Mouse (Mus musculus): ENCODE results near the gene Zfp2. TPM values are rescaled to one million over a fixed set of nuclear protein-coding genes. Genes with fewer than 3 reads are reported as not detected.

The Zfp2 gene
- polyA plus RNA-seq, 1 experiment from 2014 or later: 5.6 TPM

- H3K4me2 ChIP-seq: peak overlapping the region; percentile 90
- no peaks in the 10 kb centered on the region for H3K9me3 ChIP-seq (replicated peaks)
- ATAC-seq (replicated peaks; ENCODE audit: insufficient number of reproducible peaks, insufficient read depth, low FRiP score, low read depth): peak; percentile 50; the same call in 1 of the 2 replicates
- peaks cover 25% of the 10 kb centered on the region for H3K4me1 ChIP-seq (replicated peaks)
- no peak overlapping the region for H3K27ac ChIP-seq
- under 1% methylated on average over 71 of the region's 72 CpGs for WGBS
- H3K36me3 ChIP-seq: no peaks in the 10 kb centered on the region
- H3K27me3 ChIP-seq: peaks cover 61% of the 10 kb centered on the region
- peak overlapping the region; percentile 15; the same call in 1 of the 2 replicates for H3K9ac ChIP-seq
- peak overlapping the region; percentile 51 for H3K4me3 ChIP-seq
These were observed 64.9 kb downstream of the Zfp2 start for GRCm38 (mm10) chr11:50850989-50851601.

- Histone ChIP-seq H3K4me1 (replicated peaks) (peaks cover 25% of the 10 kb centered on the region), H3K9ac (peak within 1 kb of the TSS; percentile 15; the same call in 1 of the 2 replicates), H3K4me2 (peak within 1 kb of the TSS; percentile 90), H3K27ac (no peak within 1 kb of the TSS), H3K27me3 (peaks cover 61% of the 10 kb centered on the region), H3K4me3 (peak within 1 kb of the TSS; percentile 51), H3K9me3 (replicated peaks) (no peaks in the 10 kb centered on the region), H3K36me3 (no peaks in the 10 kb centered on the region)
- ATAC-seq (replicated peaks; ENCODE audit: insufficient number of reproducible peaks, insufficient read depth, low FRiP score, low read depth): no peak
- 4% methylated on average over 11 of the region's 11 CpGs for WGBS
These were observed 65.7 kb downstream of the Zfp2 start, which contains the start of gene Grm6 for GRCm38 (mm10) chr11:50850177-50850735. Grm6 (plus strand) TSS chr11:50850685.

GRCm38 (mm10) chr11:50849310-50849709, 66.7 kb downstream of the Zfp2 start:
- Histone ChIP-seq H3K27ac (no peak overlapping the region), H3K36me3 (no peaks in the 10 kb centered on the region), H3K4me2 (peak overlapping the region; percentile 90; the same call in 1 of the 2 replicates), H3K9me3 (replicated peaks) (no peaks in the 10 kb centered on the region), H3K9ac (no peak overlapping the region), H3K27me3 (peaks cover 61% of the 10 kb centered on the region), H3K4me3 (no peak overlapping the region), H3K4me1 (replicated peaks) (peaks cover 25% of the 10 kb centered on the region)
- ATAC-seq (replicated peaks; ENCODE audit: insufficient number of reproducible peaks, insufficient read depth, low FRiP score, low read depth): no peak
- WGBS: 3% methylated on average over 10 of the region's 10 CpGs

Other genes starting within 250 kb of the Zfp2 start
- gene Zfp354c, start 88.4 kb downstream of the Zfp2 start, polyA plus RNA-seq (2015; fragmentation: Nextera tagmentation; extraction: Ambion mirVana): 11.5 and 14.1 TPM in 2 replicates
- gene Zfp879, start 74.6 kb downstream of the Zfp2 start, polyA plus RNA-seq (2015; fragmentation: Nextera tagmentation; extraction: Ambion mirVana): 0.40 and 0.49 TPM in 2 replicates
- 0.03 and 0.21 TPM in 2 replicates for gene Grm6, start 65.5 kb downstream of the Zfp2 start, polyA plus RNA-seq (2015; fragmentation: Nextera tagmentation; extraction: Ambion mirVana)
- gene Zfp454, start 28.5 kb downstream of the Zfp2 start, polyA plus RNA-seq (2015; fragmentation: Nextera tagmentation; extraction: Ambion mirVana): 2.4 and 2.8 TPM in 2 replicates
- 0.87 and 1.0 TPM in 2 replicates for gene Zfp354b, start 15.5 kb upstream of the Zfp2 start, polyA plus RNA-seq (2015; fragmentation: Nextera tagmentation; extraction: Ambion mirVana)
- not detected in 2 replicates for gene 4933414I15Rik, start 27.6 kb upstream of the Zfp2 start, polyA plus RNA-seq (2015; fragmentation: Nextera tagmentation; extraction: Ambion mirVana)
- gene Prop1, start 37.6 kb upstream of the Zfp2 start, polyA plus RNA-seq (2015; fragmentation: Nextera tagmentation; extraction: Ambion mirVana): not detected in 2 replicates
- gene Olfr1378, start 50.4 kb upstream of the Zfp2 start, polyA plus RNA-seq (2015; fragmentation: Nextera tagmentation; extraction: Ambion mirVana): not detected in 2 replicates
- not detected in 2 replicates for gene Olfr1377, start 65.8 kb upstream of the Zfp2 start, polyA plus RNA-seq (2015; fragmentation: Nextera tagmentation; extraction: Ambion mirVana)
- not detected in 2 replicates for gene Olfr51, start 87.4 kb upstream of the Zfp2 start, polyA plus RNA-seq (2015; fragmentation: Nextera tagmentation; extraction: Ambion mirVana)
- gene Olfr54, start 98.1 kb upstream of the Zfp2 start, polyA plus RNA-seq (2015; fragmentation: Nextera tagmentation; extraction: Ambion mirVana): not detected in 2 replicates
- gene Olfr1375, start 131.9 kb upstream of the Zfp2 start, polyA plus RNA-seq (2015; fragmentation: Nextera tagmentation; extraction: Ambion mirVana): not detected in 2 replicates
- 5.6 and 5.9 TPM in 2 replicates for gene Zfp354a, start 143.1 kb upstream of the Zfp2 start, polyA plus RNA-seq (2015; fragmentation: Nextera tagmentation; extraction: Ambion mirVana)

Data from heart, embryonic 15.5 days (tissue).